Mouse (Mus musculus): Measurements from ENCODE around the gene Gm20662.

Gene Gm20662

GRCm38 (mm10) chr9:107975399-107976386 is 20.5 kb upstream of the Gm20662 start, which contains the start of gene Uba7:
Gene Uba7, plus strand, starts transcription at chr9:107975505.
- peak; percentile 74 for DNase-seq (ENCODE audit: inconsistent ontology term)

DNA sequence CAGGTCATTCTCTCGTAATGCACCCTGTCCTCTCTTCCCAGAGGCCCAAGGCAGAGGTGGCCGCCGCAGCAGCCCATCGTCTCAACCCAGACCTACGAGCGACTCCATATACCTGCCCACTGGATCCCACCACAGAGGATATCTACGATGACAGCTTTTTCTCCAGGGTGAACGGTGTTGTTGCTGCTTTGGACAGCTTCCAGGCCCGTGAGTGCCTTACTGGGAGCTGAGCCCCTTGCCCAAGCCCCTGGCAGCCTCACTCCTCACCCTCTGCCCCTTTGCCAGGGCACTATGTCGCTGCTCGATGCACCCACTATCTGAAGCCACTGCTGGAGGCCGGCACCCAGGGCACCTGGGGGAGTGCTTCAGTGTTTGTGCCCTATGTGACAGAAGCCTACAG is 17.3 kb upstream of the Gm20662 start:
- no peak for DNase-seq (ENCODE audit: inconsistent ontology term)

DNA sequence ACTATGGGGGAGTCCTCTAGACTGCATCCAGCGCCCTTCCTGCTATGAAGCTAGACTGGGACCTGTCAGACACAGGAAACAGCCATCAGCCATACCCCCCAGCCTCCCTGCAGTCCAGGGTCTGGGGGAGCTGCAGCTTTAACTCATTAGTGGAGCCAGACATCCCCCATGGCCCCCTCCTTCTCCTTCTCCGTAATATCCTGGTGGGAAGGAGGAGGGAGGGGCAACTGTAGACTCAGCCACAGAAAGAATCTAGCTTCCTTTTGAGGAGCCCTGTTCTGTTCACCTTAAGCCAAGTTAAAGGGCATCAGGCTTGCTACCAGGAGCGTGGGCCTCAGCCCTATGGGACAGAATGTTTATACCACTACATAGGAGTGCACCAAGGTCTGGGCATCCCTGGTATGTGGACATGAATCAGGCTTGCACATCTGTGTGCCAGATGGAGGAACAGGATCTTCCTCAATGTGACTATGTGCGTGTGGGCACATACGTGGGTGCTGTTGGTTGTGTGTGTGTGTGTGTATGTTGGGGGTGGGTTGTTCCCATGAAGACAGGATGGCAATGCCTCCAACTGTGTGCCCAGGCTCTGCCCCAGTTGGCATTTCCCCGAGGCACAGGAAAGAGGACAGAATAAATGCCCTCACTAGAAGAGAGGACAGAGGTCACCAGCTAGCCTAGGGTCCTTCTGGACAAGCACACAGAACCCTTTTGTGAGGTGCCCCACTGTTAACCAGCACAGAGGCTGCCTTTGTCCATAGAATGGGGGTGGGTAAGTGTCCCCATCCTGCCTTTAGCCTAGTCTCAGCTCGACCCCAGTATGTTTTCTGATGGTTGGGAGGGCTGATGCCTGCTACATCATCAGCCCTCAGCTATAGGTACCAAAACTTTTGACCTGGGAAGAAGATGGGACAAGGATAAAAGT is 14.2 kb upstream of the Gm20662 start:
- no peak for DNase-seq (ENCODE audit: inconsistent ontology term)

- peak; percentile 43 for DNase-seq (ENCODE audit: inconsistent ontology term)
Measured at GRCm38 (mm10) chr9:107982681-107983346, 13.3 kb upstream of the Gm20662 start, which contains the start of gene Gm20661. Gene Gm20661, plus strand, starts transcription at chr9:107983058.

- no peak for DNase-seq (ENCODE audit: inconsistent ontology term)
Measured at GRCm38 (mm10) chr9:107983421-107983890, 12.7 kb upstream of the Gm20662 start.

- no peak for DNase-seq (ENCODE audit: inconsistent ontology term)
Measured at GRCm38 (mm10) chr9:107984052-107984753, 11.9 kb upstream of the Gm20662 start.

GRCm38 (mm10) chr9:107984754-107985055 is 11.4 kb upstream of the Gm20662 start:
- DNase-seq (ENCODE audit: inconsistent ontology term), result no peak

DNA sequence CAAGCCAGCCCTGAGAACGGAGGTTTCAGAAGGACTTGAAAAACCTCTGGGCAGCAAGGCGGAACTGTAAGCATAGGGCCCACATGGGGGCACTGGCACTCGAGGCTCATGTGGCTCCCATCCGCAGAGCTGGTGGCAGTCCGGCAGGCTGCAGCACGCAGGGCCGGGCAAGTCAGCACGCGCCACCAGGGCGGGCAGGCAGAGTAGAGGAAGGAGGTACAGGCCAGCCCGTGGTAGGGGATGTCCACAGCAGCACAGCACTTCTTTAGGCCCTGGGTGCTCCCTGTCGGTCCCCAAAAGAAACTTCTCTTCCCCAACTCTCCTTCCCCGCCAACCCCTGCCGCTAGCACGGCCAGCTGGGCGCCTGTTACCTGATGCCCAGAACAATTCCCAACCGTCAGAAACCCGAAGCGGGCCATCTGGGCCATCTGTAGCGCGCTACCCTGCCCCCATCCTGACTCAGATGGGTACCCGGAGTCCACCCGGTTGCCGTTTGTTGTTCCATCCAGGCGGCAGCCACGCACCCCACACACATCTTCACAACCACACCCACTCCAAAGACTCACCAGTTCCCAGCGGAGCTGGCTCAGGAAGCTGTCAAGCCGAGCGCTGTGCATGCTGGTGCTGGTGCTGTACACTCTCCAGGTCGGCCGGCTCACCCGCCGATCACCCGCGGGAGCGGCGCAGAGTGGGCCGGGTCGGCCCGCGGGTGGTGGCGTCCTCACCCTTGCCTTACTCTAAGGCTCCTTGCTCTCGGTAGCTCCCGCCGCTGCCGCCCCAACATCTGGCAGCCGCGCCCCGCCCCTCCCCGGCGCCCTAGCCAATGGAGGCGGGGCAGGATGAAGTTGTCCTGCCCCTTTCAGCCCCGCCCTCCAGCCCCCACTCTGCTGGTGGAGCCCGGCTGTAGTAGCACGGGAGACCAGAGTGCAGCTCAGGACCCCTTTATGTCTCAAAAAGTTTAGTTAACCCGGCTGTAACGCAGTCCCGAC is 10.7 kb upstream of the Gm20662 start, which contains the start of gene Inka1:
Gene Inka1 (minus strand): TSS at position 749 of the 989 bp plus-strand sequence.
- DNase-seq (ENCODE audit: inconsistent ontology term), result peak; percentile 88

DNA sequence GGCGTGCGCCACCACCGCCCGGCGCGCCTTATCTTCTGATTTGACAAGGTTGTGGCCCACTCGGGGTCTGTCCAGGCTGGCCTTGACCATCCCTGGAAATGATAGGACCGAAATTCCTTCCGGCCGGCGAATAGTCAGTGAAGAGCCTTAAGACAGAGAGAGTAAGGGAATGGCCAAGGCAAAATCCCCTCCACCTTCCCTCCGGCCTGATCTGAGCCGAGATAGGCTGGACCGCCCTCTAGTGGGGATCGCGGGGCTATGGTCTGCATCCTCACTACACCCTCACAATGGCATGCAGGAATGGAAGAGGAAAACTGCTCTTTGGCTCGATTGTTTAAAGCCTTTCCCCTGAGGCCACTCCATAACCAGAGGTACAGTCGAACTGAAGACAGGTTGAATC is 9.8 kb upstream of the Gm20662 start:
- peak; percentile 83 for DNase-seq (ENCODE audit: inconsistent ontology term)

- DNase-seq (ENCODE audit: inconsistent ontology term), result no peak
Measured at GRCm38 (mm10) chr9:107987950-107988349, 8.2 kb upstream of the Gm20662 start.

DNA sequence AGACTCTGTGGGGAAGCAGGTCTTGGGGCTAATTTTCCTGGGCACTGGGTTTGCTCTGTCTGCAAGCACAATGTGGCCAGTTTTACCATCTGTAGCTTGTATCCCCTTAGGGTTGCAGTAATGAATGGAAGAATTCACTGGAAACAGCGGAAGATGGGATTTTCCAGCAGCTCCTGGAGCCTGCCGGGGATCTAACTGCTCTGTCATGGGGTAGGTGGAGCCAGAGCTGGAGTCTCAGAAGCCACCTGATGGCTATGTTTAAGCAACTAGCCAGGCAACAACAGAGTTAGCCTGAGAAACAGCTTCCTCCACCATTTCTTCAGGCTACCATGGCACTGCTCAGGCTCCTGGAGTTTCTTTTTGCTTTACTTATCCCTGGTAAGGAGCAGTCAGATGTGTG is 4.0 kb upstream of the Gm20662 start, which contains the start of gene Cdhr4:
Gene Cdhr4 (plus strand): TSS at position 301 of the 400 bp plus-strand sequence.
- DNase-seq (ENCODE audit: inconsistent ontology term), result no peak

GRCm38 (mm10) chr9:107993013-107993412 is 3.1 kb upstream of the Gm20662 start:
- DNase-seq (ENCODE audit: inconsistent ontology term), result no peak

- no peak for DNase-seq (ENCODE audit: inconsistent ontology term)
Measured at GRCm38 (mm10) chr9:107994464-107994863, 1.7 kb upstream of the Gm20662 start.

DNA sequence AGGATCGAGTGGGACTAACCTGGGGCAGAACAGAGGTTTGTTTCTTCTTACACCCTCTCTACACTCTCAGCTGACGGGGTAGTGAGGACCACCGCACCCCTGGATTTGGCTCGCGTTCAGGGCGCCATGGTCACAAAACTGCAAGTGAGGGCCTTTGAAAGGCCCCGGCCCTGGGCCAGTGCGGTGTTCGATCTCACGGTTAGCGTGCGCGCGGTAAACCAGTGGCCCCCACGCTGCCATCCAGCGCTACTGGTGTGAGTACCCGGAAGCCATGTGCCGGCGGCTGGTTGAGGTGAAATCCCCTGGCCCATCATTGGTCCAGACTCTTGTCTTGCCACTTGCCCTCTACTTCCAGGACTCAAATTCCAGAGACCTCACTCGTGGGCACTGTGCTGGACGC is 636 bp upstream of the Gm20662 start:
- no peak for DNase-seq (ENCODE audit: inconsistent ontology term)

- DNase-seq (ENCODE audit: inconsistent ontology term), result peak; percentile 99
Measured at GRCm38 (mm10) chr9:108001922-108002770, 6.0 kb downstream of the Gm20662 start, which contains the start of gene Ip6k1. Gene Ip6k1, plus strand, starts transcription at chr9:108002501.

DNA sequence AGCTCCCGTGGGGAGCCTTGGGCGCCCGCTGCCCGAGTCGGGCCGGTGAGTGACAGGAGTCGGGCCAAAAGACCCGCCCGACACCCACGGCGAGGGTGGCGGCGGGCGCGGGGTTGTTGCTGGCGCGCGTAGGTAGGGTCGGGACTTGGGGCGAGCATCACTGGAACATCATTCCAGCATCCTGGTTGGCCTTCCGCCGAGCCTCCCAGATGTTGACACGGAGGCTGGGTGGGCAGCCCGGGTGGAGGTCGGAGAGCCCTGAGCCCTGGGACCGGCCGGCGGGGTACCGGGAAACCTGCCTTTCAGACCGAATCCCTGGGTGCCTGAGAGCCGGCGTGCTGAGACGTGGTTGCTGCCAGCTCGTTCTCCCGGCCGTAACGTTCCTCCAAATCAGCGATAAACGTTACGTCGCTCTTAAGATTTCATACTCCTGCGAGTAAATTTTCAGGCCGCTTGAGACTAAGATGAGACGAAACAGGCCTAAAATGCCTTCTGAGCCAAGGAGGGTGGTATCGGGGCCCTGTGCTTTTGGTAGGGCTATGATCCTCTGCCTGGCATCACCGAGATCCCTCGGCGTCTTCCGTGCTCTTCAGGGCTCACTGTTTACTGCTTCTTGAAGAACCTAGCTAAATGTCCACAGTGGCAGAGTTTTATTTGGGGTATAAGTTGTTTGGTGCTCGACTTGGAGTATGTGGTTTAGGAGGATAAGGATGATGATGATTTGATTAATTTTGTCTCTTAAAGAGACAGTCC is 6.8 kb downstream of the Gm20662 start:
- no peak for DNase-seq (ENCODE audit: inconsistent ontology term)

- peak; percentile 8 for DNase-seq (ENCODE audit: inconsistent ontology term)
Measured at GRCm38 (mm10) chr9:108003531-108003890, 7.4 kb downstream of the Gm20662 start.

DNA sequence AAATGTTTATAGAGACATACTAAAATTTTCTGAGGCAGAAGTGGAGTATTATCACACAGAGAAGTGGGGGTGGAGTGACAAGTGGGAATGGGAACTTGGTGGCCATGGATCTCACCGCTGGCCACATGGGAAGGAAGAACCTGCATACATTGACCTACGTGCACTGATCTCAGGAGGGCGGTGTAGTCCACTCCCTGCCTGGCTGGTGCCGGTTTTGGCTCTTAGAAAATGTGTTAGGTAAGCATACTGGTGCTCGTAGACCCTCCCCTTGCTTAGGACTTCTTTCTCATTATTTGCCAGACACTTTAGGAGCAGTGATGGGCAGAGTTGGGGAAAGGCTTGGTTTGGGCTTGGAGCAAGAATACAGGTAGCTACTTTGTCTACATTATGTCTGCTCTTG is 11.9 kb downstream of the Gm20662 start:
- no peak for DNase-seq (ENCODE audit: inconsistent ontology term)
